Mouse (Mus musculus): ENCODE data around the gene Cdh23.

Cdh23 gene

DNA sequence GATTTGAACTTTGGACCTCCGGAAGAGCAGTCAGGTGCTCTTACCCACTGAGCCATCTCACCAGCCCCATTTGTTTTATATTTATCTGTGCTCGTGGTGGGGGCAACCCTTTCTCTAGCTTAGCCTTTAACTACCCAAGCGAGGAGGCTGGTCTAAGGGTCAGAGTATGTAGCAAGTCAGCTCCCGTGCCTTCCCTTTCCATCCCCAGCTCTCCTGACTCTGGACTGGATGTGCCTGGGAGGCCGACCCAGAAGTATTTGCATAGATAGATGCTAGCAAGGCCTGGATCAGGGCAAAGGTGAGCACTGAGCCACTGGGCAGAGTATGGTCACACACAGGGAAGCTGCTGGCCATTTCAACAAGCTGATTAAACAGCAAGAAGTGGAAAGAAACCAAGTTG, 12.5 kb upstream of the Cdh23 start:
- DNase-seq (ENCODE audit: extremely low spot score, low spot score): no peak

DNA sequence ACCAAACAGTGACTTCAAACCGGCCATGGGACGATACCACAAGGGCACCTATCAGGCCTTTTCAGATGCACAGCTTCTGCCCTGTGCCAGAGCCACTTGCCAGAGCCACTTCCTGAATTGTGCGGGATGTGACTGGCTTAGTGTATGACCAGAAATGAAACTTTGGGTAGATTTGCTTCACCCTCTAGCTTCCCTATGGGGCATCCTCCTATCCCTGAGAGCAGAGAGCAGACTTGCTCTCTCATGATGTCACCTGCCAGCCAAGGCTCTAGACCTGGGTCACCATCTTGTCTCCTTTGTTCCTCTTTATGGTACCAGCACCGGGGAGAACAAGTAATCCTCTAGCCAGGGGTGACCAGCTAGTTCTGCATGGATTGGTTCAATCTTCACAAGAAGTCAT, 10.0 kb upstream of the Cdh23 start:
- no peak for DNase-seq (ENCODE audit: extremely low spot score, low spot score)

GRCm38 (mm10) chr10:60705134-60705533, 8.8 kb upstream of the Cdh23 start:
- DNase-seq (ENCODE audit: extremely low spot score, low spot score): no peak

- DNase-seq (ENCODE audit: extremely low spot score, low spot score): no peak
Observed at GRCm38 (mm10) chr10:60697775-60698174, 1.5 kb upstream of the Cdh23 start.

DNA sequence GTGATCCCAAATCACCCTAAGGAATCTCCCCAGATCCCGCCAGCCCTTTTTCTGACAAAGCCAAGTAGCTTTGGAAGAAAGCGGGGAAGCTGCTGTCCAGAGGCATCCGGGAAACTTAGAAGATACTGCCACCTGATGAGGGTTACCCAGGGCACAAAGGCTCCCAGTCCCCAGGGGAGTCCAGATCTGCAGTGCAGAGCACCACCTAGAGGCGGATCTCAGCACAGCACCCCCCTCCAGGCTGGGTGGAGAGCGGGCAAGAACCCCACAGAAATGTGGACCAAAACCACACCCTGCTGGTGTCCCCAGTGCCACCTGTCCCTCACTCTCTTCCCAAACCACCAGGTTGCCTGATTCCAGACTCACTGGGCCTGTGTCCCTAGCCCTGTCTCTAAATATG, 685 bp upstream of the Cdh23 start:
- DNase-seq (ENCODE audit: extremely low spot score, low spot score): peak; percentile 73

DNA sequence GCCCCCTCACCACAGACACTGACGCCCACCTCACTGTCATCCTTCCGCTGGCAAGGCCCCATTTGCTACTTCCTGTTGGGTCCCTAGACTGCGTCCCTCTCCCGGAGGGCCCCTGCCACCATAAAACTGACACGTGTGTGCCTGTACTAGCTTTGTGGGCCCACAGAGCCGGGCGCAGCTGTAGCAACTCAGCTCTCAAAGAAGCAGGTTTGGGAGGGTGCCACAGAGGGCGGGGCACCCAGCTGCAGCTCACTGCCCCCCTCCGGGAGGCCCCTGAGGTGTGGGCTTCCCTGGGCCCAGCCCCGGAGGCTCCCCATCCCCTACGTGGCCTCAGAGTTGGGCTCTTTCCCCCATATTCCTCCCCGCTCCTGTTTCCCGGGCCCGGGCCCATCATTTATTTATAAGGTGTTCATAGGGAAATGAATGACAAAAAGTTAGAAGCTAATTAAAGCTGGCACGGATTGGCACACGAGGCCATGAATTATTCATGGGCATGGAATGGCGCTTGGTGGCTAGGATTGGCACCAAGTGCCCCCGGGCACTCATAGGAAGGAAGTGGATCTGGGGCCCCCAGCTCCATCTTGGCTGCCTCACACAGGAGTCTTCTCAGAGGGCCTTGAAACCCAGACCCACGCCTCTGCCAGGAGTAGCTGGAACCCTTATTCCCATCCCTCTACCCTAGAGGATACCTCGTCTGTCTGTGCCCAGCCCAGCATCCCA, 4.5 kb downstream of the Cdh23 start:
- no peak for DNase-seq (ENCODE audit: extremely low spot score, low spot score)

DNA sequence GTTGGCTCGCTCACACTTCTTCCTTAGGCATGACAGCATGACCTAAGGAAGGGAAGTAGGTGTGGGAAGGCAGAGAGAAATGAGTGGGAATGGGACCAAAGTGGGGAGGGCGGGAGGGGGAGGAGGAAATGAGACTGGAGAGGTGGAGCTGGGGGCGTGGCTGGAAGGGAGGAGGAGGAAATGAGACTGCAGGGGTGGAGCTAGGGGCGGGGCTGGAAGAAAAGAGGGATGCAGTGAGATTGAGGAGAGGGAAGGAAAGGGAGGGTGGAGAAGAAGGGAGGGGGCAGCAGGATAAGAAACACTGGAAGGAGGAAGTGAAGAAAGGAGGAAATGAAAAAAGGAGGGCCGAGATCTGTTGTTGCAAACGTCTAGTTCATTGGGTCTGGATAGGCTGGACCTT, 5.3 kb downstream of the Cdh23 start:
- DNase-seq (ENCODE audit: extremely low spot score, low spot score): no peak

GRCm38 (mm10) chr10:60689396-60689795, 6.9 kb downstream of the Cdh23 start:
- DNase-seq (ENCODE audit: extremely low spot score, low spot score): no peak

- peak; percentile 66 for DNase-seq (ENCODE audit: extremely low spot score, low spot score)
Observed at GRCm38 (mm10) chr10:60687011-60687776, 9.1 kb downstream of the Cdh23 start.

DNA sequence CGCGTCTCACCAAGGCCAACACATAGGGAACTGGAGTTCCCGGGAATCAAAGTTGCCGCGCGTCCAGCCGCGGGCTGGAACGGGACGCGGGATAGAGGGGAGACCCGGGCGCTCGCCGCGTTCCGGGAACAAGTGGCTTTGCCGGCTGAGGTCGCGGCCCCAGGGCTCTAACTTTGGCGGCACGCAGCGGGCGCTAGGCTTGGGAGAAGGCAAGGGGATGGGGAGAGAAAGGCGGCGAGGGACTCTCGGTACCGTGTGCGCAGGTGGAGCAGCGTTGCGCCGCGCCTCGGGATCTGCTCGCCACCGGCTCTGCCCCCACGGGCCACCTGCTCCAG, 9.7 kb downstream of the Cdh23 start:
- DNase-seq (ENCODE audit: extremely low spot score, low spot score): peak; percentile 57

DNA sequence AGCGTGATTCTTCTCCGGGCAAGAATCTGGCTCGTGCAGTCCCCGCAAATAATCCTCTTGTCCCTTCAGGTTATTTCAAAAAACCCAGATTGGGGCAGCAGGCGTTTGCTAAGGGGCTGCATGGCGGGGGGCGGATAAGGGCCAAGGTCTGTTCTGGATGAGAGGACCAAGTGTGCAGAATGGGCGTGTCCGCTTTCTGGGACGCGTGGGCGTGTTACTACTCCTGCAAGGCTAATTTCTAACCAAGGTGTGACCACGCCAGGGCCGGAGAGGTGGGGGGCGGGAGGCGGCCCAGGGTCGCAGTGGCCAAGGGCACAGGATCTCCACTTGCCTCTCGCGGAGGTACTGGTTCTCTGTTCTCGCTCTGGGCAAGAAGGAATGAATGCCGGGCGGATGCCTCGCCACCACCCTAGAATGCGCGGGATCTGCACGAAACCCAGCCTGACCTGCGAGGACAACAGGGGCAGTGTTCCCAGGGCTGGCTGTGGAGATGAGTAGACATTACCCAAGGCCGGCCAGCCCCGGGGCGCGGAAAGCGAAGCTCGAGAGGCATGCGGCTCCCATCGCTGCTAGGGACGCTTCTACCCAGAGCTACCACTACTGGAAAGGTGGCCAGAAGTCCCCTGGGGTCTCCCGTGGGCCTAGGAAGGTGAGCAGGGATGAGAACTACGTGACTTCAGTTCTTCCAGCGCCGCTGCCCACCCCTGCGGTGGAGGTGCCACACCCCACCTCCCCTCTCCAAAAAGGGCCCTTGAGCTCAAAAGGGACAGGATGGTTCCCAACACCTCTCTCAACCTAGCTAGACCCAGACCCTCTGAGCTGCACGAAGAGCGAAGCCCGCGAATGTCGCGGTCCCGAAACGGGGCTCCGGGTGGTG, 10.3 kb downstream of the Cdh23 start:
- peak; percentile 27 for DNase-seq (ENCODE audit: extremely low spot score, low spot score)

GRCm38 (mm10) chr10:60678926-60679325, 17.4 kb downstream of the Cdh23 start:
- DNase-seq (ENCODE audit: extremely low spot score, low spot score): no peak

- DNase-seq (ENCODE audit: extremely low spot score, low spot score): no peak
Observed at GRCm38 (mm10) chr10:60677319-60677718, 19.0 kb downstream of the Cdh23 start.

DNA sequence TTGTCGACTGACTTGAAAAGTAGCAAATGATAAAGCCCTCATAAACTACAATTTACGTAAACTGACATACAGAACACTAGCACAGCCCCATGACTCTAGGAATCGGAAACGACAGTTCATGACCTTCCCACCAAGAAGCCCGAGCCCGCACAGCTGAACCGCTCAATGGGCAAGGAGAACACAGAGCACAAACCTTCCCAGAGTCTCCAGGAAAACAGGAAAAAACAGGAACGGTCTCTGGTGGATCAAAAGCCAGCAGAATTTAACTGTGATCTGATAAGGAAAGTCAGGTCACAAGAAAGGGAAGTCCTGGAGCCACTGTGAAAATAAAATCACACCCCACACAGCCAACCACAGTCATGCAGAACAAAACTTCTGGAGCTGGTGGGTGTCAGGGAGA, 26.1 kb downstream of the Cdh23 start:
- DNase-seq (ENCODE audit: extremely low spot score, low spot score): no peak

- DNase-seq (ENCODE audit: extremely low spot score, low spot score): no peak
Observed at GRCm38 (mm10) chr10:60668591-60668990, 27.7 kb downstream of the Cdh23 start.

GRCm38 (mm10) chr10:60660986-60661385, 35.3 kb downstream of the Cdh23 start:
- DNase-seq (ENCODE audit: extremely low spot score, low spot score): no peak

DNA sequence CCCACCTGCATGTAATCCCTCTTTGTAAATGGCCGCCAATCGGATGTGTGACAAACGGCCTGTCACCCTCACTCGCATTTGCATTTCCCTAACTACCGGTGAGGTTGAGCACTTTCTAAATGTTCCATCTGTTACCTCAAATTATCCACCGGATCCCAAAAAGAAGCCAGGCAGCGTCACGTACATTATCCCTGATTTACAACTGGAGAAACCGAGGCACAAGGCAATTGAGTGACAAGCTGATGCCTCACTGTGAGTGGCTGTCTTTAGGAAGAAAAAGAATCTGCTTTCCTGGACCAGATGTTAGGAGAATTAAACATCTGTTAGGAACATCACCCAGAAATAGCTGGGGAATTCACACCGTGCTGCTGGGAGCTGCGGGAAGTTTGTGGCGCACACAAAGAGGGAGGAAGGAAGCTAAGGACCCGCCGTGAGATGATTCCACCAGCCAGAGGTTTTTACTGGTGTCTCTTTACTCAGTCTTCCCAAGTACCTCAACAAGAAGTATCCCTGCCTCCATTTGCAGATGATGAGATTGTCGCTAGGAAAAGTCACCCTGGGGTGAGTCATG, 36.8 kb downstream of the Cdh23 start:
- no peak for DNase-seq (ENCODE audit: extremely low spot score, low spot score)

- no peak for DNase-seq (ENCODE audit: extremely low spot score, low spot score)
Observed at GRCm38 (mm10) chr10:60658176-60658575, 38.1 kb downstream of the Cdh23 start.

DNA sequence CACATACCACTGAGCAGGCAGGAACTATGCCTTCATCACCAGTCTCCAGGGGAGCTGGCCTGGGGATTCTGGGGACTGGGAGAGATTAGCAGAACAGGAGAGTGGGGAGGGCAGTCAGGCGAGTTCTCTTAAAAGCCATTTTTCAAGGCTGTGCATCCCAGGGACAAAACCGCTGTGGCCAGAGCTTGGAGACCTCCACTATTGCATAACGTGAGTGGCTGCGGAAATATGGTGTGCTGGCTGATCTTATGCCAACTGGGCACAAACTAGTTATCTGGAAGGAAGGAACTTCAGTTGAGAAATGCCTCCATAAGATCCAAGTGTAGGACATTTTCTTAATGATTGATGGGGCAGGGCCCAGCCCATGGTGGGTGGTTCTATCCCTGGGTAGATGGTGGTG, 42.6 kb downstream of the Cdh23 start:
- DNase-seq (ENCODE audit: extremely low spot score, low spot score): no peak

GRCm38 (mm10) chr10:60653106-60653505, 43.2 kb downstream of the Cdh23 start:
- DNase-seq (ENCODE audit: extremely low spot score, low spot score): no peak

- DNase-seq (ENCODE audit: extremely low spot score, low spot score): no peak
Observed at GRCm38 (mm10) chr10:60644079-60644641, 52.1 kb downstream of the Cdh23 start.

Measured in neural tube, embryonic 10.5 days (tissue).